8 mouse cellular contexts compared by ENCODE assay signal in the genomic region with DNA sequence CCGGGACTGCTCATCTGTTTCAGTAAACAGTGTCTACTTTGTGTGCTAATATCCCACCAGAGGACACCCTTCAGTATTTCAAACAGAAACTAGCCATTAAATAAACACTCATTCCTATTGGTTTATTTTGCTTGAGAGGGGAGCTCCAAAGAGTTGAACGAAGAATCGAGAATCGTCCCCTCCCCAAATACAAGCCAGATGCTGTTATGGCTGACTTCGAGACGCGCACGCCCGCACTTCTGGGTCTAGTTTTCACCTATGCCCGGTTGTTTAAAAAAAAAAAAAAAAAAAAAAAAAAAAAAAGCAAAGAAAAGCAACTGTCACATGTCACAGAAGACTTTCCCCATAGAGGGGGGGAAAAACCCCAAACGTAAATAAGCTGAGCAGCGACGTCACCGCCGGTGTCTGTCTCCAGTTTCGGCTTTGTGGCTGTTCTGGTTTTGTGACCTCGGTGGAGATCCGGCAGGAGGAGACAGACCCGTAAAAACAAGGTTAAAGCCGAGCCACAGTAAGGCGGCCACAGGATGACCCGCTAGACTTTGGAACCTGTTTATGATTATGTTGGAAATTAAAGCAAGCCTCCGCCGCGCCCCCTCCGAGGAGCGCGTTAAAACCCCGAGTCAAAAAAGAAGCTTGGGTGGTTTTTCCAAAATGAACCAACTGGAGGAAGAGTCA. TPM values are rescaled to one million over a fixed set of nuclear protein-coding genes. Genes with fewer than 3 reads are reported as not detected.
DNase-seq lines count a peak whose midpoint lies in the region; ATAC-seq and TF ChIP-seq lines count a peak whose summit lies in the region.

No protein-coding gene starts in this region.

- peak overlapping the region; percentile 91 for H3K9ac ChIP-seq in intestine, embryonic 16.5 days (ENCODE audit: low read depth, low read length)
- H3K9ac ChIP-seq in lung, embryonic 14.5 days = peak overlapping the region; percentile 95

- H3K36me3 ChIP-seq in intestine, embryonic 16.5 days (ENCODE audit: control insufficient read depth, insufficient read depth, low read length) = no peaks in the 10 kb centered on the region
- no peaks in the 10 kb centered on the region for H3K36me3 ChIP-seq in lung, embryonic 14.5 days (ENCODE audit: insufficient read depth)

- peak overlapping the region; percentile 99 for H3K27ac ChIP-seq in intestine, embryonic 16.5 days (ENCODE audit: low read length)
- peak overlapping the region; percentile 95 for H3K27ac ChIP-seq in lung, embryonic 14.5 days (ENCODE audit: low read depth)

- peak; percentile 2; the same call in 1 of the 2 replicates for TF ChIP-seq CTCF in lung, embryonic 14.5 days (IDR thresholded peaks at IDR 0.05; ENCODE audit: low read depth)

- intact Hi-C loops in heart, postnatal 25 days (cut with DNase I) = no loop called here

- DNase-seq in heart, adult 11 months = peak; percentile 96
- no peak for DNase-seq in heart, postnatal 25 days (ENCODE audit: low spot score)
- DNase-seq in adrenal gland, postnatal 36 days = peak; percentile 69 to 70
- DNase-seq in gastrocnemius, postnatal 10 days = peak; percentile 32
- peak; percentile 77 for DNase-seq in lung, embryonic 14.5 days
- DNase-seq in frontal cortex, postnatal 36 days (ENCODE audit: low spot score in 2 of 2) = no peak

- peaks cover 4% of the 10 kb centered on the region; the same call in 1 of the 2 replicates for H3K4me1 ChIP-seq in intestine, embryonic 16.5 days (ENCODE audit: control insufficient read depth, insufficient read depth, low read length)
- peaks cover 9% of the 10 kb centered on the region for H3K4me1 ChIP-seq in lung, embryonic 14.5 days (ENCODE audit: insufficient read depth)

- H3K27me3 ChIP-seq in intestine, embryonic 16.5 days (replicated peaks; ENCODE audit: control insufficient read depth, insufficient read depth, low read length) = no peaks in the 10 kb centered on the region
- no peaks in the 10 kb centered on the region for H3K27me3 ChIP-seq in lung, embryonic 14.5 days (ENCODE audit: insufficient read depth, low read length)

- H3K4me3 ChIP-seq in intestine, embryonic 16.5 days (ENCODE audit: low read length) = peak overlapping the region; percentile 72
- H3K4me3 ChIP-seq in lung, embryonic 14.5 days (ENCODE audit: low read depth, low read length) = peak overlapping the region; percentile 80

- H3K4me2 ChIP-seq in intestine, embryonic 16.5 days (ENCODE audit: low read depth, low read length) = peak overlapping the region; percentile 97
- H3K4me2 ChIP-seq in lung, embryonic 14.5 days = peak overlapping the region; percentile 95

- ATAC-seq in intestine, embryonic 16.5 days = peak; percentile 13; the same call in 1 of the 2 replicates
- no peak for ATAC-seq in lung, embryonic 14.5 days (ENCODE audit: insufficient read depth)
- peak; percentile 51 for ATAC-seq in neutrophil, adult 5-6 weeks (ENCODE audit: extremely low read depth, insufficient number of reproducible peaks, low FRiP score, poor library complexity, severe bottlenecking)

- H3K9me3 ChIP-seq in intestine, embryonic 16.5 days (ENCODE audit: control insufficient read depth, low read length) = no peaks in the 10 kb centered on the region
- H3K9me3 ChIP-seq in lung, embryonic 14.5 days (ENCODE audit: low read depth, low read length) = no peaks in the 10 kb centered on the region

- under 1% methylated on average over 29 of the region's 29 CpGs for WGBS in intestine, embryonic 16.5 days
- under 1% methylated on average over 29 of the region's 29 CpGs for WGBS in lung, embryonic 14.5 days

RNA-seq across cellular contexts. Expression of a gene that starts 1.2 kb away (rescaled TPM):
- total RNA-seq in heart, postnatal 25 days (2021) = 1 to 10 TPM; 5.3 to 7.6 TPM
- 10 to 100 TPM; 42.0 to 48.8 TPM for total RNA-seq in adrenal gland, postnatal 36 days (2021)
- 10 to 100 TPM in 1 of 2 experiments, 1 to 10 TPM in 1; 9.5 to 15.4 TPM for total RNA-seq in gastrocnemius, postnatal 10 days (2021)
- 43.0 and 43.5 TPM in 2 replicates for polyA plus RNA-seq in intestine, embryonic 16.5 days (2015; fragmentation: Nextera tagmentation; extraction: Ambion mirVana)
- polyA plus RNA-seq in lung, embryonic 14.5 days (2014; fragmentation: Nextera tagmentation; extraction: Ambion mirVana) = 60.3 and 63.1 TPM in 2 replicates
- total RNA-seq in neutrophil, adult 5-6 weeks (2017) = 78.6 and 81.5 TPM in 2 replicates

Comparison
In these comparisons a context has a peak if more than half of its experiments do, and no peak if none do; other contexts are left out.
1. DNase-seq: peak in heart, adult 11 months (single experiment), adrenal gland, postnatal 36 days (2 of 2), gastrocnemius, postnatal 10 days (single experiment) and lung, embryonic 14.5 days (single experiment); none in heart, postnatal 25 days (single experiment) and frontal cortex, postnatal 36 days (0 of 2).